Mouse (Mus musculus) forebrain, embryonic 15.5 days (tissue): ENCODE measurements around the gene Vstm4. TPM values are rescaled to one million over a fixed set of nuclear protein-coding genes. Genes with fewer than 3 reads are reported as not detected.

ENCODE experiments used
- ATAC-seq: fragments of 200-750 bp; cut with Nextera tagmentation; replicated peaks from 2 replicates; pipeline ENCODE4 v1.8.0; 2017; ENCODE audit warnings: mild to moderate bottlenecking, moderate TSS enrichment, moderate library complexity
- H3K27ac ChIP-seq: fragments of 300-500 bp; sonication (generic); replicated peaks from 2 replicates; pipeline ENCODE4 v1.5.1; 2015; ENCODE audit warnings: mild to moderate bottlenecking, inconsistent platforms
- H3K27me3 ChIP-seq: fragments of 300-500 bp; sonication (generic); 2 replicates; pipeline ENCODE4 v1.6.1; 2015; ENCODE audit warnings: inconsistent platforms
- H3K36me3 ChIP-seq: fragments of 300-500 bp; sonication (generic); 2 replicates; pipeline ENCODE4 v1.6.1; 2015; ENCODE audit warnings: mild to moderate bottlenecking, inconsistent platforms
- H3K4me1 ChIP-seq: fragments of 300-500 bp; sonication (generic); 2 replicates; pipeline ENCODE4 v1.6.1; 2015; ENCODE audit warnings: inconsistent platforms
- H3K4me2 ChIP-seq: fragments of 300-500 bp; sonication (generic); replicated peaks from 2 replicates; pipeline ENCODE4 v1.6.1; 2015; ENCODE audit warnings: mild to moderate bottlenecking, inconsistent platforms
- H3K4me3 ChIP-seq: fragments of 300-500 bp; sonication (generic); 2 replicates; pipeline ENCODE4 v1.5.1; 2015; ENCODE audit warnings: mild to moderate bottlenecking, inconsistent platforms
- H3K9ac ChIP-seq: fragments of 300-500 bp; sonication (generic); replicated peaks from 2 replicates; pipeline ENCODE4 v1.6.1; 2015; ENCODE audit warnings: mild to moderate bottlenecking, inconsistent platforms
- H3K9me3 ChIP-seq: fragments of 300-500 bp; sonication (generic); 2 replicates; pipeline ENCODE4 v1.6.1; 2016; ENCODE audit warnings: inconsistent platforms
- WGBS: fragments of 180-500 bp; shearing (Covaris S2); methylation state at CpG from one replicate; pipeline ENCODE4 v1.1.7; 2015; ENCODE audit warnings: mixed read lengths; 5-methylcytosine and 5-hydroxymethylcytosine counted together
- polyA plus RNA-seq: library from polyadenylated mRNA; unstranded; fragments of >200 nt; fragmentation: Nextera tagmentation; extraction: Ambion mirVana; gene quantifications from 2 replicates; pipeline ENCODE4 v1.2.1, GENCODE M21; 2015

The Vstm4 gene
- 6.5 and 7.1 TPM in 2 replicates for polyA plus RNA-seq

- no peaks in the 10 kb centered on the region for H3K36me3 ChIP-seq
- H3K4me2 ChIP-seq: peak within 1 kb of the TSS; percentile 96
- WGBS: 1% methylated on average over 66 of the region's 68 CpGs
- H3K4me1 ChIP-seq: peaks cover 8% of the 10 kb centered on the region
- peak; percentile 70 for ATAC-seq
- H3K4me3 ChIP-seq: peak within 1 kb of the TSS; percentile 55
- H3K9me3 ChIP-seq: no peaks in the 10 kb centered on the region
- no peaks in the 10 kb centered on the region; the same call in 1 of the 2 replicates for H3K27me3 ChIP-seq
- H3K9ac ChIP-seq: peak within 1 kb of the TSS; percentile 74
- H3K27ac ChIP-seq: no peak within 1 kb of the TSS
Observed at GRCm38 (mm10) chr14:32856681-32857328, at the start of gene Vstm4. Gene Vstm4 (plus strand): TSS chr14:32856756.

- ATAC-seq: no peak
- no peaks in the 10 kb centered on the region for H3K9me3 ChIP-seq
- H3K4me1 ChIP-seq: no peaks in the 10 kb centered on the region
- H3K4me2 ChIP-seq: no peak overlapping the region
- H3K36me3 ChIP-seq: no peaks in the 10 kb centered on the region
- H3K27me3 ChIP-seq: no peaks in the 10 kb centered on the region
- no peak overlapping the region for H3K9ac ChIP-seq
- no peak overlapping the region for H3K4me3 ChIP-seq
- no peak overlapping the region for H3K27ac ChIP-seq
Observed at GRCm38 (mm10) chr14:32810111-32810510, 46.4 kb upstream of the Vstm4 start.

- WGBS: 59% methylated on average over 6 of the region's 6 CpGs
- Histone ChIP-seq H3K9me3 (no peaks in the 10 kb centered on the region), H3K4me1 (no peaks in the 10 kb centered on the region), H3K4me2 (no peak overlapping the region), H3K4me3 (no peak overlapping the region), H3K9ac (no peak overlapping the region), H3K36me3 (no peaks in the 10 kb centered on the region), H3K27ac (no peak overlapping the region), H3K27me3 (no peaks in the 10 kb centered on the region)
- ATAC-seq: no peak
Observed at GRCm38 (mm10) chr14:32812429-32812828, 44.1 kb upstream of the Vstm4 start.

GRCm38 (mm10) chr14:32814961-32815360 is 41.6 kb upstream of the Vstm4 start:
- WGBS: 60% methylated on average over 4 of the region's 4 CpGs

GRCm38 (mm10) chr14:32816533-32816932 is 40.0 kb upstream of the Vstm4 start:
- no peak for ATAC-seq

More at GRCm38 (mm10) chr14:32814961-32815360, 41.6 kb upstream of the Vstm4 start:
- H3K9ac ChIP-seq: no peak overlapping the region
- no peak overlapping the region for H3K4me3 ChIP-seq
- ATAC-seq: no peak
- H3K4me2 ChIP-seq: no peak overlapping the region
- no peaks in the 10 kb centered on the region for H3K4me1 ChIP-seq
- no peaks in the 10 kb centered on the region for H3K27me3 ChIP-seq
- H3K36me3 ChIP-seq: no peaks in the 10 kb centered on the region
- no peaks in the 10 kb centered on the region for H3K9me3 ChIP-seq
- H3K27ac ChIP-seq: no peak overlapping the region

GRCm38 (mm10) chr14:32817258-32817657 is 39.3 kb upstream of the Vstm4 start:
- Histone ChIP-seq H3K4me2 (no peak overlapping the region), H3K27ac (no peak overlapping the region), H3K4me3 (no peak overlapping the region), H3K36me3 (no peaks in the 10 kb centered on the region), H3K9me3 (no peaks in the 10 kb centered on the region), H3K9ac (no peak overlapping the region), H3K27me3 (no peaks in the 10 kb centered on the region), H3K4me1 (no peaks in the 10 kb centered on the region)
- WGBS: 54% methylated on average over 7 of the region's 7 CpGs
- ATAC-seq: no peak

More at GRCm38 (mm10) chr14:32816533-32816932, 40.0 kb upstream of the Vstm4 start:
- Histone ChIP-seq H3K27me3 (no peaks in the 10 kb centered on the region), H3K9ac (no peak overlapping the region), H3K27ac (no peak overlapping the region), H3K4me3 (no peak overlapping the region), H3K4me1 (no peaks in the 10 kb centered on the region), H3K4me2 (no peak overlapping the region), H3K36me3 (no peaks in the 10 kb centered on the region), H3K9me3 (no peaks in the 10 kb centered on the region)
- 86% methylated on average over 4 of the region's 4 CpGs for WGBS

GRCm38 (mm10) chr14:32819297-32819696 is 37.3 kb upstream of the Vstm4 start:
- Histone ChIP-seq H3K4me2 (no peak overlapping the region), H3K4me3 (no peak overlapping the region), H3K36me3 (no peaks in the 10 kb centered on the region), H3K9ac (no peak overlapping the region), H3K9me3 (no peaks in the 10 kb centered on the region), H3K27ac (no peak overlapping the region), H3K4me1 (no peaks in the 10 kb centered on the region), H3K27me3 (no peaks in the 10 kb centered on the region)
- no peak for ATAC-seq
- 76% methylated on average over 1 of the region's 1 CpGs for WGBS

- no peak for ATAC-seq
Observed at GRCm38 (mm10) chr14:32822812-32823211, 33.7 kb upstream of the Vstm4 start.

GRCm38 (mm10) chr14:32823861-32824260 is 32.7 kb upstream of the Vstm4 start:
- Histone ChIP-seq H3K4me1 (peaks cover 4% of the 10 kb centered on the region; the same call in 1 of the 2 replicates), H3K9ac (no peak overlapping the region), H3K4me3 (no peak overlapping the region), H3K27ac (no peak overlapping the region), H3K27me3 (no peaks in the 10 kb centered on the region), H3K4me2 (no peak overlapping the region), H3K9me3 (no peaks in the 10 kb centered on the region), H3K36me3 (no peaks in the 10 kb centered on the region)
- ATAC-seq: no peak
- 94% methylated on average over 3 of the region's 3 CpGs for WGBS

More at GRCm38 (mm10) chr14:32822812-32823211, 33.7 kb upstream of the Vstm4 start:
- no peaks in the 10 kb centered on the region for H3K36me3 ChIP-seq
- no peaks in the 10 kb centered on the region for H3K27me3 ChIP-seq
- H3K4me3 ChIP-seq: no peak overlapping the region
- no peak overlapping the region for H3K4me2 ChIP-seq
- H3K27ac ChIP-seq: no peak overlapping the region
- 84% methylated on average over 4 of the region's 4 CpGs for WGBS
- no peak overlapping the region for H3K9ac ChIP-seq
- peaks cover 4% of the 10 kb centered on the region; the same call in 1 of the 2 replicates for H3K4me1 ChIP-seq
- no peaks in the 10 kb centered on the region for H3K9me3 ChIP-seq

- H3K27me3 ChIP-seq: no peaks in the 10 kb centered on the region
- no peaks in the 10 kb centered on the region for H3K36me3 ChIP-seq
- no peak overlapping the region for H3K4me3 ChIP-seq
- H3K4me1 ChIP-seq: peaks cover 4% of the 10 kb centered on the region; the same call in 1 of the 2 replicates
- H3K9ac ChIP-seq: no peak overlapping the region
- H3K4me2 ChIP-seq: no peak overlapping the region
- no peak overlapping the region for H3K27ac ChIP-seq
- no peaks in the 10 kb centered on the region for H3K9me3 ChIP-seq
- ATAC-seq: no peak
- WGBS: 66% methylated on average over 14 of the region's 14 CpGs
Observed at GRCm38 (mm10) chr14:32824267-32825150, 32.0 kb upstream of the Vstm4 start.

GRCm38 (mm10) chr14:32825426-32826032 is 31.0 kb upstream of the Vstm4 start:
- H3K27me3 ChIP-seq: no peaks in the 10 kb centered on the region
- no peaks in the 10 kb centered on the region for H3K9me3 ChIP-seq
- H3K27ac ChIP-seq: no peak overlapping the region
- no peak overlapping the region for H3K9ac ChIP-seq
- H3K4me3 ChIP-seq: no peak overlapping the region
- H3K4me1 ChIP-seq: peaks cover 4% of the 10 kb centered on the region; the same call in 1 of the 2 replicates
- WGBS: 8% methylated on average over 11 of the region's 11 CpGs
- no peak overlapping the region for H3K4me2 ChIP-seq
- 0 out of 2 replicates have a peak, but pooled peaks have one; percentile 35 for ATAC-seq
- H3K36me3 ChIP-seq: no peaks in the 10 kb centered on the region

GRCm38 (mm10) chr14:32827165-32827564 is 29.4 kb upstream of the Vstm4 start:
- Histone ChIP-seq H3K9me3 (no peaks in the 10 kb centered on the region), H3K4me2 (no peak overlapping the region), H3K4me1 (peaks cover 4% of the 10 kb centered on the region; the same call in 1 of the 2 replicates), H3K36me3 (no peaks in the 10 kb centered on the region), H3K4me3 (no peak overlapping the region), H3K27ac (no peak overlapping the region), H3K9ac (no peak overlapping the region), H3K27me3 (no peaks in the 10 kb centered on the region)
- 71% methylated on average over 4 of the region's 4 CpGs for WGBS
- ATAC-seq: no peak
